Mouse (Mus musculus) gastrocnemius, adult 2 months (tissue): Measurements from ENCODE around the gene Astn1. TPM values are rescaled to one million over a fixed set of nuclear protein-coding genes. Genes with fewer than 3 reads are reported as not detected.

Experiments used
- DNase-seq: peaks from one replicate; pipeline ENCODE4 v3.0.0; 2022
- H3K27ac ChIP-seq: fragments of 200-600 bp; 2 replicates; pipeline ENCODE4 v1.8.1; 2022; ENCODE audit warnings: mild to moderate bottlenecking
- H3K4me3 ChIP-seq: fragments of 200-600 bp; 2 replicates; pipeline ENCODE4 v1.8.1; 2022; ENCODE audit warnings: mild to moderate bottlenecking, moderate library complexity
- CTCF ChIP-seq: fragments of 200-600 bp; IDR thresholded peaks from 2 replicates; pipeline ENCODE4 v1.8.1; 2022; ENCODE audit warnings: antibody characterized with exemption, mild to moderate bottlenecking, moderate library complexity
- intact Hi-C: fragments of 180-260 bp; cut with DNase I; formaldehyde crosslinking; loops from one replicate; pipeline ENCODE4 v1.15.1; 2025
- long read RNA-seq, 2 experiments: library from polyadenylated mRNA; stranded (forward); transcript quantifications; one replicate each; pipeline ENCODE4 v2.0.0; 2021
- total RNA-seq, 2 experiments: library from RNA; stranded (reverse); gene quantifications; 2 replicates each; pipeline ENCODE4 v1.2.3; 2021

Gene Astn1
- total RNA-seq = under 1 TPM; 0.25 to 0.33 TPM
- long read RNA-seq, experiment 1 = 0 reads
- long read RNA-seq, experiment 2 = 0 reads

- no peak for TF ChIP-seq CTCF
- peak within 1 kb of the TSS; percentile 35 for H3K4me3 ChIP-seq
- intact Hi-C loops = no loop called here
- DNase-seq = no peak
- no peak within 1 kb of the TSS for H3K27ac ChIP-seq
These were observed at the start of gene Astn1 for GRCm38 (mm10) chr1:158361964-158362291. TSS of gene Astn1 (plus strand) at chr1:158362273.

DNA sequence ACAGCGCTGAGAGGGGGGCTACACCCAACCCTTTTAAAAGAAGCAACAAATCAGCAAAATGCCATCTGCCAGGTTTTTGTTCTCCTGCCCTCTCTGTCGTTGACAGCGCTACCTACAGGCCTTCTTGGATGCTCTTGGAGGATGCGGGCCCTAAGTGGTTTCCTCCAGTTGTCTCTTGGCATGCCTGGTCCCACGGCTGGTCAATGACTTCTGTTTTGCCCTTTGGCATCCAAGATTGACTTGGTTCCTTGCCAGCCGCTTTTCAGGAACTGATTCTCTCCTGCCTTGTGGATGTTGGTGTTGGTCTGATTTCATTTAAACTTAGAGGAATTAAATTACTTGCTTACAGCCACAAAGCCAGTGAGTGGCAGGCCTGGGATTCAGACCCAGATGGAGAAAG is 38.7 kb upstream of the Astn1 start:
- Histone ChIP-seq H3K4me3 (no peak overlapping the region), H3K27ac (no peak overlapping the region)
- TF ChIP-seq CTCF = no peak
- intact Hi-C loops = no loop called here
- no peak for DNase-seq

GRCm38 (mm10) chr1:158328126-158328525 is 33.9 kb upstream of the Astn1 start:
- no peak for TF ChIP-seq CTCF
- H3K27ac ChIP-seq = no peak overlapping the region
- DNase-seq = no peak
- H3K4me3 ChIP-seq = no peak overlapping the region
- intact Hi-C loops = no loop called here

DNA sequence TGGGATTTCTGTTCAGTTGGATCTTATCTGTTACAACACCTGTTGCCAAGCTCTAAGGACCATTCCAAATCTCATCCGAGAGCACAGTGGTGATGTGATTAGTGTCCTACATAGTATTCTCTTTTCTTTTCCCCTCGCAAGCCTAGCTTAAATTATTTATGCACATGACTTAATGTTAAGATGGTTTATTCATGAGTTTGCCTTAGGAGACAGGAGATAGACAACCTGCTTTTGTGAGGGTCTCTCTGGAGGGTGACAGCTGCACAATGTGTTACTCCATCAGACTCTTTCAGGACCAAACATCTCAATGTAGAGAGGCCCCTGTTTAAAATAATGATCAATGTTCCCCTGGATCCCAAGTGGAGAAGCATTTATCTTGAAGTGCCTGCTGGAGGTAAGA is 33.2 kb upstream of the Astn1 start:
- intact Hi-C loops = no loop called here
- TF ChIP-seq CTCF = no peak

DNA sequence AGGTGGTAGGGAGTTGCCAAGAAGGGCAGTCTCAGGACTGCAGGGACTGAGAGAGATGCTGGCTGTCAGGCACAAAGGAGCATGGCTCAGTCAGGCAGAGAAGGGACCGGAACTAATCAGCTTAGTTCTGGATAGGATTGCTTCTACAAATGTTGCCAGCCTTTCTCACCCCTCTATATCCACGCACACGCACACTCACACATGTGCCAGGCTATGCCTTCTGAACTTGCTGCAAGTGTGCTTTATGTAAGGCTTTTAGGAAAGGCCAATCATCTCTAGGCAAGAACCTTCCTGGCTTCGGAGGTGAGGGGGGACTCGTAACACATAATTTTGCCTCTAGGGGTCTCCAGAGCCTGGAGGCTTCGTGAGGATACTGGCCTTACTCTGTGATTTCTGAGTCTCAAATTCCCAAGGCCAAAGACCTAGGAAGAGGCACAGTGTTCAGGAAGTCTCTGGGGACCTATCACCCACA is 18.8 kb upstream of the Astn1 start:
- Histone ChIP-seq H3K27ac (no peak overlapping the region), H3K4me3 (no peak overlapping the region)
- intact Hi-C loops = no loop called here
- DNase-seq = no peak
- no peak for TF ChIP-seq CTCF

More for the DNA sequence above, 33.2 kb upstream of the Astn1 start:
- Histone ChIP-seq H3K4me3 (no peak overlapping the region), H3K27ac (no peak overlapping the region)
- DNase-seq = no peak

DNA sequence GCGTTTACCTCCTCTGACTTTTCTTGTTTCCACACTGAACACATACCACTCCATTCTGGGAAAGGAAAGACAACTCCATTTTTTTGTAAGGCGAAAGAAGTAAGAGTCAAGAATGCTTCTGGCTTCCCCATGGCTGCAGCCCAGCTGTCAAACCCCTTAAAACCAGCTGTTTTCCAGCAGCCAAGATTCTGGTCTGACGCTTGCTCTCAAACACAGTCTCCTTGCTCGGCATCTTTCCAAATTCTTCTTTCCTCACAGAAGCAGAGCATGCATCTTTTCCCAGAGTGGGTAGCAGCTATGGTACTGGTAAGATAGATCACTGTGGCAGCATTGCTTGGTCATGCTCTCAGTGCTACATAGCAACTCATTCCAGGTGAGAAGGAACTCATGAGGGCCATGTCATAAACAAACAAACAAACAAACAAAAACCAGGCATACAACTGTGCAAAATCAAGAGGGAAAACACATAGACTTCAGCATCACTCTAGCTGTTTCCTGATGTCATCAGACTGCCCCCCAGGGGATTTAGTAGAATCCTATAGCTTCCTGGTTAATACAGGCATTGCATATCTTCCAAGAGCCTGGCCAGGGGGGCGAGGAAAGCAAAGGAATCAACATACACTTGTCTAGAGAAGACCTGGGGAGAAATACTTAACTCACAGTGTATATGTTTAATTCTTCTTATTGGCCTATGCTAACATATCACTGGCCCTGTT is 8.3 kb upstream of the Astn1 start:
- Histone ChIP-seq H3K27ac (no peak overlapping the region), H3K4me3 (no peak overlapping the region)
- intact Hi-C loops = no loop called here
- DNase-seq = no peak
- TF ChIP-seq CTCF = no peak

DNA sequence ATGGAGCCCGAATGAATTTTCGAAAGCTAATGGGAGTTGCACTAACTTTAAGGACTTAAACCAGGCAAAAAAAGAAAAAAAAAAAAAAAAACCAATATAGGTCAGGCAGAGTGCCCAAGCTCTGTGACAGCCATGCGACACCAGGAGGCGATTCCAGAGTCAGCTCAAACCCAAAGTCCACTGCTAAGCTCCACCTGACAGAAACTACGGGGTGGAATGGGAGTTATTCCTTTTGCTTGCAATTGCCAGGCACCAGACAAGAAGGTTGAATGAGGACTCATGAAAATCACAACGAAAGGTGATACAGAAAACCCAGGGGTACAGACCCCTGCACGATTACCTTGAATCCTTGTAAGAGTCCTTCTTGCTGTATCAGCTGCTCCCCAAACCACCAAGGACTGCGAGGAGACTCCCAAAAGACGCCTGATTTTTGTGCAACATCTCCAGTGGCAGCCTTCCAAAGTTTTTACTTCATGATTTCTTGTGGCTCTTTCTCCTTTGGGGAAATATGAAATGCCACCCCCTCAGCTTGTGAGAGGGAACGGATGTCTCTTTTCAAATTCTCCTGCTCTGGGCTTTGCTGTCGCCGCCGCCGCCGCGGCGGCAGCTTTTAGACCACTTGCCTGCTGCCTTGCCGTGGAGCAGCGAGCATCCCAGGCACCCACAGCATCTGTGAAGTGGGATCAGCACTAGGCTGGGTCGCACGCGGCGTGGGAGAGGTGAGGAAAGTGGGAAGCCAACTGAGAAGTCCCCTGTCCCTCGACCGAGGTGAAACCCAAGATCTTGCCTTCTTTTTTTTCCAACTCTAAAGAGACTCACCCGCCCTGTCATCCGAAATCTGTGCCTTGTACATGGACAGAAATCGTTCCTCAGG is 6.7 kb upstream of the Astn1 start:
- Histone ChIP-seq H3K27ac (no peak overlapping the region), H3K4me3 (peak overlapping the region; percentile 72)
- DNase-seq = no peak
- intact Hi-C loops = no loop called here
- TF ChIP-seq CTCF = no peak

DNA sequence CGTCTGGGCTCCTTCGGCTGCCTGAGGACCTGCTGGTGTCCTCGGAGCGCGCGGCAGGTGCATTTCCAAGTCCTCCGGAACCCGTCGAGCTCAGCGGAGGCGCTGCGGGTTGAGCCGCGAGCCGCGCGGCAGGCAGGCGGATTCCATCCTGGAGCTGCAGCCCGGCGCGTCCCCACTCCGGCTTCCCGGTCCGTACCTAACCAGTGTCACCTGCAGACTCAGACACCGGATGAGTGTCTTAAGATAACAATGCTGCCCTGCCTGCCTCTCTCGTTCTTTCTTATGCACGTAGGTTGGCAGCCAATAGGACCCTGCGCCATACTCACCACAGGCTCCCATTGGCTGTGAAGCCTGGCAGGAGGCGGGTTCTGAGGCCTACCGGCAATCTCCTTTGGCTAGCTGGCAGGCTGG is 6.0 kb upstream of the Astn1 start, which contains the start of gene Brinp2:
Gene Brinp2 (minus strand): TSS at position 276 of the 411 bp plus-strand sequence.
- Histone ChIP-seq H3K27ac (no peak within 1 kb of the TSS), H3K4me3 (peak within 1 kb of the TSS; percentile 72)
- peak; percentile 77 for DNase-seq
- TF ChIP-seq CTCF = no peak
- intact Hi-C loops = no loop called here

GRCm38 (mm10) chr1:158362292-158363101 is 424 bp downstream of the Astn1 start:
- H3K4me3 ChIP-seq = peak overlapping the region; percentile 35
- intact Hi-C loops = no loop called here
- TF ChIP-seq CTCF = no peak
- no peak overlapping the region for H3K27ac ChIP-seq
- no peak for DNase-seq

- DNase-seq = no peak
- Histone ChIP-seq H3K27ac (no peak overlapping the region), H3K4me3 (no peak overlapping the region)
- intact Hi-C loops = no loop called here
- no peak for TF ChIP-seq CTCF
These were observed 2.4 kb downstream of the Astn1 start for GRCm38 (mm10) chr1:158364461-158364860.

DNA sequence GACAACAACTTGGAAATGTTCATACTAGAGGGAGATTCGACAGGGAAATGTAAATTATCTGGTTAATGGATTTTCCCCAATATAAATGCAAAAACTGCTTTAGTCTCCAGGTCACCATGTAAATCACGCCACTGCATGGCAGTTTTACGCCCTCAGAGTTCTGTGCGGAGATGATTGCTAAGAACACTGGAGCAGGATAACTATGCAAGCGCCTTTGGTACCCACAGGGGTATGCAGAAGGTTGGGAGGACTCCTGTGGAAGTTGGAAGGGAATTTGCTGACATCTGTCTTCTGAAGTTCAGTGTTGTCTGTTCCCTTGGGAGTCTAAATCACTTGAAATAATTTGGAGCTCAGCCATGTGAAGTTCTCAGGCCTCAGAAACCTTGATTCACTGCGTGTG is 20.2 kb downstream of the Astn1 start:
- no peak overlapping the region for H3K27ac ChIP-seq
- H3K4me3 ChIP-seq = no peak overlapping the region
- intact Hi-C loops = no loop called here
- no peak for DNase-seq
- no peak for TF ChIP-seq CTCF

DNA sequence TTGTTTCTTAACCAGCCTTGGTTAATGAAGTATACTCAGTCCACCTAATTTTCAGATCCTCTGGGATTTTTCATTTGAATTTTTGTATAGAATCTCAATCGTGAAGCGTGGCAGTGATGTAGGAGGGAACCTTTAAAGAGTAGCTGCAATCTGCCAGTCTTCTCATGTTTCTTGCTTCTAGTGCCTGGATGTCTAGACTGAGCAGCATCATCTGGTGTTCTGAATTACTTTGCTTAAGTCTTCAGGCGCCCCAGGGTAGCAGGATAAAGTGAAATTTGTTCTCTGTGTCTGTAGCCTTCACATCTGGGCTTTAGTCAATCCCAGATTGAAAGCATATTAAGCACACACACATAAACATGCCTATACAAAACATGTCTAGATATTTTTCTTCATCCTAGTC is 21.1 kb downstream of the Astn1 start:
- no peak for TF ChIP-seq CTCF
- DNase-seq = no peak
- Histone ChIP-seq H3K4me3 (no peak overlapping the region), H3K27ac (no peak overlapping the region)
- intact Hi-C loops = no loop called here
